Mouse (Mus musculus) forebrain, embryonic 14.5 days (tissue): ENCODE results near the gene Map1s. TPM values are rescaled to one million over a fixed set of nuclear protein-coding genes. Genes with fewer than 3 reads are reported as not detected.

ENCODE experiments used
- ATAC-seq: fragments of 200-750 bp; cut with Nextera tagmentation; 2 replicates; pipeline ENCODE4 v1.8.0; 2017; ENCODE audit warnings: mild to moderate bottlenecking, moderate library complexity
- DNase-seq: peaks from one replicate; pipeline ENCODE4 v3.0.0-alpha.2; 2015; ENCODE audit warnings: low spot score
- H3K27ac ChIP-seq: fragments of 300-500 bp; sonication (generic); 2 replicates; pipeline ENCODE4 v1.5.1; 2014; ENCODE audit warnings: low read depth, mild to moderate bottlenecking, control low read depth, low read length, moderate library complexity
- H3K27me3 ChIP-seq: fragments of 300-500 bp; sonication (generic); replicated peaks from 2 replicates; pipeline ENCODE4 v1.6.1; 2014; ENCODE audit warnings: low read length, control low read depth, mixed read lengths; ENCODE audit not compliant: control insufficient read depth, insufficient read depth
- H3K36me3 ChIP-seq: fragments of 300-500 bp; sonication (generic); 2 replicates; pipeline ENCODE4 v1.6.1; 2014; ENCODE audit warnings: low read length, control low read depth; ENCODE audit not compliant: control insufficient read depth, insufficient read depth
- H3K4me1 ChIP-seq: fragments of 300-500 bp; sonication (generic); 2 replicates; pipeline ENCODE4 v1.6.1; 2014; ENCODE audit warnings: antibody characterized with exemption, low read length, control low read depth; ENCODE audit not compliant: control insufficient read depth, insufficient read depth
- H3K4me2 ChIP-seq: fragments of 300-500 bp; sonication (generic); 2 replicates; pipeline ENCODE4 v1.6.1; 2014; ENCODE audit warnings: mild to moderate bottlenecking, control low read depth, low read length
- H3K4me3 ChIP-seq: fragments of 300-500 bp; sonication (generic); 2 replicates; pipeline ENCODE4 v1.5.1; 2014; ENCODE audit warnings: low read depth, low read length, control low read depth
- H3K9ac ChIP-seq: fragments of 300-500 bp; sonication (generic); 2 replicates; pipeline ENCODE4 v1.6.1; 2014; ENCODE audit warnings: mild to moderate bottlenecking, low read length, control low read depth, moderate library complexity
- H3K9me3 ChIP-seq: fragments of 300-500 bp; sonication (generic); replicated peaks from 2 replicates; pipeline ENCODE4 v1.6.1; 2016; ENCODE audit warnings: low read length, control low read depth, mixed read lengths; ENCODE audit not compliant: control insufficient read depth
- WGBS: fragments of 180-500 bp; shearing (Covaris S2); extraction: QIAGEN DNeasy Blood & Tissue Kit; methylation state at CpG from one replicate; pipeline ENCODE4 v1.1.7; 2014; 5-methylcytosine and 5-hydroxymethylcytosine counted together
- polyA plus RNA-seq: library from polyadenylated mRNA; unstranded; fragments of >200 nt; fragmentation: Nextera tagmentation; extraction: Ambion mirVana; gene quantifications from 2 replicates; pipeline ENCODE4 v1.2.1, GENCODE M21; 2014

Map1s gene
- polyA plus RNA-seq, 1 experiment from 2014 or later = 33.9 TPM

GRCm38 (mm10) chr8:70885612-70886011 lies 20.1 kb upstream of the Map1s start:
- Histone ChIP-seq H3K4me1 (no peaks in the 10 kb centered on the region), H3K9ac (no peak overlapping the region), H3K27me3 (peaks cover 3% of the 10 kb centered on the region), H3K4me2 (no peak overlapping the region), H3K36me3 (no peaks in the 10 kb centered on the region), H3K4me3 (no peak overlapping the region), H3K27ac (no peak overlapping the region), H3K9me3 (no peaks in the 10 kb centered on the region)
- ATAC-seq = no peak
- WGBS = 15% methylated on average over 12 of the region's 12 CpGs
- no peak for DNase-seq

- peak overlapping the region; percentile 30; the same call in 1 of the 2 replicates for H3K4me2 ChIP-seq
- H3K9ac ChIP-seq = 0 out of 2 replicates have a peak overlapping the region, but pooled peaks have one; percentile 32
- DNase-seq = peak; percentile 48
- no peak overlapping the region for H3K27ac ChIP-seq
- no peak overlapping the region for H3K4me3 ChIP-seq
- H3K36me3 ChIP-seq = no peaks in the 10 kb centered on the region
- no peaks in the 10 kb centered on the region for H3K9me3 ChIP-seq
- WGBS = 5% methylated on average over 15 of the region's 18 CpGs
- peak; percentile 37 for ATAC-seq
- H3K4me1 ChIP-seq = peaks cover 2% of the 10 kb centered on the region; the same call in 1 of the 2 replicates
- H3K27me3 ChIP-seq = peaks cover 24% of the 10 kb centered on the region
Measured at GRCm38 (mm10) chr8:70887669-70888068, 18.1 kb upstream of the Map1s start.

GRCm38 (mm10) chr8:70890656-70891055 lies 15.1 kb upstream of the Map1s start:
- DNase-seq (no peak), ATAC-seq (no peak)
- H3K36me3 ChIP-seq = peaks cover 29% of the 10 kb centered on the region
- no peak overlapping the region for H3K4me3 ChIP-seq
- no peaks in the 10 kb centered on the region for H3K9me3 ChIP-seq
- peaks cover 35% of the 10 kb centered on the region for H3K27me3 ChIP-seq
- H3K4me2 ChIP-seq = no peak overlapping the region
- WGBS = 89% methylated on average over 5 of the region's 5 CpGs
- no peak overlapping the region for H3K9ac ChIP-seq
- H3K27ac ChIP-seq = no peak overlapping the region
- H3K4me1 ChIP-seq = peaks cover 2% of the 10 kb centered on the region; the same call in 1 of the 2 replicates

DNA sequence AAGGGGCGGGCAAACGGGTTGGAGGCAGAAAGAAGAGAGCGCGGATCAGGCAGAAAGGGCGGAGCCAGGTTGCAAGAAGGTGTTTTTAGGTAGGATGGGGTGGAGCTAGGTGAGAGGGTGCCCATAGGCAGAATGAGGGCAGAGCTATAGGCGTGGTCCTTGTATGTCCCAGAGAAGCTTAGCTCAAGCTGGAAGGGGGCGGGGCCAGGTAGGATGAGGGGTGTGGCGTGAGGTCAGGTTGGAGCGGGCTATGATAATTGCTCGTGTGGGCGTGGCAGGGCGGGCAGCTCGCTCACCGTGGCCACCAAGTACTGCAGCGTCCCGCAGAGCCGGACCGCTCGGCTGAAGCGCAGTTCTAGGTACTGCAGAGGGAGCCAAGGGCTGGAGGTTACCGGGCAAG lies 14.4 kb upstream of the Map1s start:
- Histone ChIP-seq H3K4me2 (no peak overlapping the region), H3K36me3 (peaks cover 35% of the 10 kb centered on the region), H3K4me1 (peaks cover 4% of the 10 kb centered on the region), H3K27me3 (peaks cover 35% of the 10 kb centered on the region), H3K9ac (no peak overlapping the region), H3K9me3 (no peaks in the 10 kb centered on the region), H3K27ac (no peak overlapping the region), H3K4me3 (no peak overlapping the region)
- DNase-seq (no peak), ATAC-seq (no peak)
- 13% methylated on average over 19 of the region's 21 CpGs for WGBS

DNA sequence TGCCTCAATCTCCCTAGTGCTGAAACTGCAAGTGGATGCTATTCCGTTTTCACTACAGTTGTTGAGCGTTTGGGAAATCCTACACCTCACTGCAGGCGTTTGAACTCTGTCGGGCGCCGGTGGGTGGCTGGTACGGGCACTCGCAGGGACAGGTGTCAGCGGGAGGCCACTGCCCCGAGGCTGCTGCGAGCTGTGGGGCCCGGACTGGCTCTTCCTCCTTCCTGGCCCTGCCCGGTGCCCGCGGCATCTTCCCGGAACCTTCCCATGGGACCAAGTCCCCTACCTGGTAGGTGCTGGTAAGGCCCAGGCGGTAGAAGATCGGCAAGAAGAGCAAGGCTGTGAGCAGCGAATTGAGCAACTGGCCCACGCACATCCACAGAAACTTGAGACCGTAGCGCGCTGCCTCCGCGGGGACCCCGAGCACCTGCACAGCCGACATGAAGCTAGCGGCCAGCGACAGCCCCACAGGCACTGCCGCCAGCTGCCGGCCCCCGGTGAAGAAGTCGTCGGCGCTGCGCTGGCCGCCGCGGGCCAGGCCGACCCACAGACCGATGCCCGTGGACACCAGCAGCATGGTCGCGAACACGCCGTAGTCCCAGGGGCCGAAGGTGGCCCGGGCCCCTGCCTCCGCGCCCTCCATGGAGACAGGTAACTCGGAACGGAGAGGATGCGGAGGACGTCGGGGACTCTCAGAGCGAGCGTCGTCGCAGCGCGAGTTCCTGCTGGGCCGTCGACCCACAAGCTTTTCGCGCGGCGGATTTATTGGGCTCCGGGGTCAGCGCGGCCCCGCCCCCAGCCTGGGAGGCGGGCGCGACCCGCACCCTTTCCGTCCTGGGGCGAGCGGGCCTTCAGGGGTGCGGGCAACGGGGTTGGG lies 13.5 kb upstream of the Map1s start, which contains the start of gene Slc5a5:
Slc5a5 (minus strand) TSS at position 736 of the 874 bp plus-strand sequence.
- ATAC-seq (no peak), DNase-seq (no peak)
- Histone ChIP-seq H3K4me1 (peaks cover 7% of the 10 kb centered on the region), H3K9me3 (no peaks in the 10 kb centered on the region), H3K4me3 (peak within 1 kb of the TSS; percentile 16), H3K27ac (no peak within 1 kb of the TSS), H3K4me2 (peak within 1 kb of the TSS; percentile 28), H3K36me3 (peaks cover 35% of the 10 kb centered on the region), H3K27me3 (peaks cover 35% of the 10 kb centered on the region), H3K9ac (peak within 1 kb of the TSS; percentile 35)
- 3% methylated on average over 80 of the region's 80 CpGs for WGBS

DNA sequence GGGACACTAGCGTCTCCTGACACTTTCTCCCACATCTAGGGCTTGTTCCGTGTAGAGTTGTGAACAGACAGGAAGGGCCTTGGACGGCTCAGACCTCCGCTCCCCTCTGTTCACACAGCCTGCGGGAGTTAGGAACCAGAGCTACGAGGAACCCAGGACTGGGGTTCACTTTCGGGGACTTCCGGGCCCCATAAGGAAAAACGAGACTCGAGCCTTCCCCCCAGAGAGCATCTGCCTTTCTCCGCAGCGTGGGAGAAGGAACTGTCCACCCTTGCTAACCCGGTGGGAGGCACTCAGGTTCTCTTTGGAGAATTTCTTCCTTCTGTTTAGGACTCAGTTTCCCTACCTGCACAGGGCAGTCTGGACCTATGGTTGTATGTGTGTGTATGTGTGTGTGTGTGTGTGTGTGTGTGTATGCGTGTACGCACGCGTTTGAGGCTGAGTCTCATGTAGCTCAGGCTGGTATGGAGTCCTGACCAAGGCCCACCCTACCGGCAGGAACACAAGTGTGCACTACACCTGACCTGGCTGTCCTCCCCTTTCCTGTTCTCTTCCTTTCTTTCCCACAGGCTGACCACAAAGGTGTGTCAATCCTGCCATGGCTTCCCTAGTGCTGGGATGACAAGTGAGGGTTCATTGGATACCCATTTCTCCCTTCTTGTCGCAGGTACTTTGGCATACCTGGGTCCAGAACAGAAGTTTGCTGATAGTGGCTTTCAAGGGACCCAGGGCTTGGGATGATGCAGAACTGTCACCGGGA lies 12.7 kb upstream of the Map1s start:
- peaks cover 35% of the 10 kb centered on the region for H3K36me3 ChIP-seq
- H3K4me1 ChIP-seq = peaks cover 7% of the 10 kb centered on the region
- H3K4me3 ChIP-seq = peak overlapping the region; percentile 16; the same call in 1 of the 2 replicates
- no peaks in the 10 kb centered on the region for H3K9me3 ChIP-seq
- H3K9ac ChIP-seq = no peak overlapping the region
- H3K4me2 ChIP-seq = peak overlapping the region; percentile 28; the same call in 1 of the 2 replicates
- 33% methylated on average over 20 of the region's 20 CpGs for WGBS
- no peak overlapping the region for H3K27ac ChIP-seq
- peaks cover 35% of the 10 kb centered on the region for H3K27me3 ChIP-seq
- DNase-seq (no peak), ATAC-seq (no peak)

- Histone ChIP-seq H3K4me1 (peaks cover 10% of the 10 kb centered on the region), H3K9ac (no peak overlapping the region), H3K9me3 (no peaks in the 10 kb centered on the region), H3K4me2 (no peak overlapping the region), H3K27ac (no peak overlapping the region), H3K4me3 (no peak overlapping the region), H3K27me3 (peaks cover 35% of the 10 kb centered on the region), H3K36me3 (peaks cover 35% of the 10 kb centered on the region)
- WGBS = 26% methylated on average over 12 of the region's 12 CpGs
- peak; percentile 89 for DNase-seq
- ATAC-seq = no peak; the same call in 1 of the 2 replicates
Measured at GRCm38 (mm10) chr8:70893656-70894384, 11.9 kb upstream of the Map1s start.

- Histone ChIP-seq H3K36me3 (peaks cover 35% of the 10 kb centered on the region), H3K27me3 (peaks cover 35% of the 10 kb centered on the region), H3K4me2 (no peak overlapping the region), H3K4me3 (no peak overlapping the region), H3K9ac (no peak overlapping the region), H3K9me3 (no peaks in the 10 kb centered on the region), H3K4me1 (peaks cover 10% of the 10 kb centered on the region), H3K27ac (no peak overlapping the region)
- ATAC-seq = no peak
- WGBS = 62% methylated on average over 2 of the region's 2 CpGs
- DNase-seq = no peak
Measured at GRCm38 (mm10) chr8:70894385-70894720, 11.4 kb upstream of the Map1s start.
